Mouse (Mus musculus) kidney, adult 2 months (tissue): ENCODE measurements around the gene Ube2i. TPM values are rescaled to one million over a fixed set of nuclear protein-coding genes. Genes with fewer than 3 reads are reported as not detected.

ENCODE experiments used
- DNase-seq: peaks from one replicate; pipeline ENCODE4 v3.0.0; 2021
- H3K27ac ChIP-seq: fragments of 200-500 bp; 2 replicates; pipeline ENCODE4 v1.5.1; 2012; ENCODE audit warnings: low read depth, low read length, control low read depth, inconsistent platforms; ENCODE audit not compliant: insufficient read depth
- H3K27me3 ChIP-seq: fragments of 200-500 bp; replicated peaks from 2 replicates; pipeline ENCODE4 v1.6.1; 2012; ENCODE audit warnings: mild to moderate bottlenecking, moderate library complexity, low read length, inconsistent platforms; ENCODE audit not compliant: control insufficient read depth, insufficient read depth
- H3K36me3 ChIP-seq: fragments of 200-500 bp; 2 replicates; pipeline ENCODE4 v1.6.1; 2012; ENCODE audit warnings: mild to moderate bottlenecking, moderate library complexity, low read length, inconsistent platforms; ENCODE audit not compliant: control insufficient read depth, insufficient read depth
- H3K4me1 ChIP-seq: fragments of 200-500 bp; 2 replicates; pipeline ENCODE4 v1.6.1; 2011; ENCODE audit warnings: low read length; ENCODE audit not compliant: control insufficient read depth, insufficient read depth
- H3K4me3 ChIP-seq: fragments of 200-500 bp; 2 replicates; pipeline ENCODE4 v1.5.1; 2011; ENCODE audit warnings: mild to moderate bottlenecking, low read depth, low read length, control low read depth; ENCODE audit not compliant: insufficient read depth
- CTCF ChIP-seq: fragments of 200-500 bp; conservative IDR thresholded peaks from 2 replicates; pipeline ENCODE4 v1.5.1; 2011; ENCODE audit warnings: low read depth, mild to moderate bottlenecking, control low read depth, low read length, moderate library complexity, mixed read lengths; ENCODE audit not compliant: insufficient read depth, insufficient read length
- POLR2A ChIP-seq: fragments of 200-500 bp; IDR thresholded peaks from one replicate; pipeline ENCODE4 v1.6.1; 2011; ENCODE audit warnings: low read depth, low read length, control low read depth
- WGBS: fragments of 180-500 bp; shearing (Covaris S2); methylation state at CpG from one replicate; pipeline ENCODE4 v1.1.7; 2018; 5-methylcytosine and 5-hydroxymethylcytosine counted together
- polyA plus RNA-seq: library from polyadenylated mRNA; depleted of rRNA; stranded (reverse); fragments of >200 nt; gene quantifications from 2 replicates; pipeline ENCODE4 v1.2.3, GENCODE M21; 2012

Gene Ube2i
- polyA plus RNA-seq, 1 experiment, result 128 TPM

- Histone ChIP-seq H3K4me3 (no peak overlapping the region), H3K4me1 (no peaks in the 10 kb centered on the region), H3K36me3 (no peaks in the 10 kb centered on the region), H3K27ac (no peak overlapping the region), H3K27me3 (no peaks in the 10 kb centered on the region)
- DNase-seq, result no peak
- TF ChIP-seq CTCF (no peak), POLR2A (no peak)
- WGBS, result 16% methylated on average over 4 of the region's 4 CpGs
Measured at GRCm38 (mm10) chr17:25290411-25290810, 16.0 kb upstream of the Ube2i start.

DNA sequence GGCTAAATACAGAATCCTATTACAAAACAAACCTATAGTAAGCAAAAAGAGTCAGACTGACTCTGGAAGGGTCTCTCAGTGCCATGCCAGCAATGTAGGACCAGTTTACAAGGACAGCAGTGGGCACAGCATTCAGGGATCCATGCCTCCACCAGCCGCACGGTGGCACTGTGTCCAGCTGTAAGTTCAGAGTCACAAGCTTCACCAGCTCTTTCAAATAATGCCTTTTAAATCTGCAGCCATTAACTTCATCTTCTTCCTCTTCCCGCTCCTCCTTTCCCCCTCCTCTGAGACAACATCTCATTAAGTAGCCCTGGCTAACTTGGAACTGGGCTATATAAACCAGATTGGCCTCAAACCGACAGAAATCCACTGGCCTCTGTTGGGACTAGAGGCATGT lies 14.4 kb upstream of the Ube2i start:
- peak; percentile 53 for DNase-seq
- no peak overlapping the region for H3K27ac ChIP-seq
- H3K27me3 ChIP-seq, result no peaks in the 10 kb centered on the region
- no peaks in the 10 kb centered on the region for H3K36me3 ChIP-seq
- TF ChIP-seq CTCF, result peak; percentile 79
- no peak for TF ChIP-seq POLR2A
- 18% methylated on average over 4 of the region's 4 CpGs for WGBS
- H3K4me3 ChIP-seq, result no peak overlapping the region
- H3K4me1 ChIP-seq, result no peaks in the 10 kb centered on the region

GRCm38 (mm10) chr17:25285033-25285432 lies 10.6 kb upstream of the Ube2i start:
- 20% methylated on average over 3 of the region's 3 CpGs for WGBS
- Histone ChIP-seq H3K4me1 (no peaks in the 10 kb centered on the region), H3K4me3 (no peak overlapping the region), H3K27me3 (no peaks in the 10 kb centered on the region), H3K36me3 (no peaks in the 10 kb centered on the region), H3K27ac (no peak overlapping the region)
- DNase-seq, result peak; percentile 92
- TF ChIP-seq CTCF (peak; percentile 99), POLR2A (no peak)

- peak; percentile 89 for DNase-seq
- Histone ChIP-seq H3K36me3 (no peaks in the 10 kb centered on the region), H3K27me3 (no peaks in the 10 kb centered on the region), H3K4me1 (no peaks in the 10 kb centered on the region), H3K27ac (no peak overlapping the region), H3K4me3 (no peak overlapping the region)
- 29% methylated on average over 11 of the region's 11 CpGs for WGBS
- no peak for TF ChIP-seq CTCF
- no peak for TF ChIP-seq POLR2A
Measured at GRCm38 (mm10) chr17:25282133-25282532, 7.7 kb upstream of the Ube2i start.

DNA sequence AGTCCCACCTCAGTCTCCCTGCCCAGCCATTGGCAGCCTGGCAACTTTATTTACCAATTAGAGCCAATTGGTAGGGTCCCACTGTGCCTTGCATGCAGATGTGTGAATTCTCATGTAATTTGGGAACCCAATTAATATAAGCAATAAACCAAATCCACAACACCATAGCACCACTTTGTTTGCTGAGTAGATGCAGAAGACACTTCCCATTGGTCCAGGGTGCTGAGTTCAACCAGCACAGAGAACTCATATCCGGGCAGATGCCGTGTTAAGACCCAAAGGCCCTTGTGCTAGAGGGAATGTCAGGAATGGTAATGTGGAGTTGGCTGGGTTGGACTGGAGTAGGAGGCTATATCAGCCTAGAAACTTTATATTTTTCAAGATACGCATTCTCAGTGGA lies 1.4 kb upstream of the Ube2i start:
- Histone ChIP-seq H3K36me3 (no peaks in the 10 kb centered on the region), H3K27ac (no peak overlapping the region)
- TF ChIP-seq POLR2A, result no peak
- TF ChIP-seq CTCF, result no peak

DNA sequence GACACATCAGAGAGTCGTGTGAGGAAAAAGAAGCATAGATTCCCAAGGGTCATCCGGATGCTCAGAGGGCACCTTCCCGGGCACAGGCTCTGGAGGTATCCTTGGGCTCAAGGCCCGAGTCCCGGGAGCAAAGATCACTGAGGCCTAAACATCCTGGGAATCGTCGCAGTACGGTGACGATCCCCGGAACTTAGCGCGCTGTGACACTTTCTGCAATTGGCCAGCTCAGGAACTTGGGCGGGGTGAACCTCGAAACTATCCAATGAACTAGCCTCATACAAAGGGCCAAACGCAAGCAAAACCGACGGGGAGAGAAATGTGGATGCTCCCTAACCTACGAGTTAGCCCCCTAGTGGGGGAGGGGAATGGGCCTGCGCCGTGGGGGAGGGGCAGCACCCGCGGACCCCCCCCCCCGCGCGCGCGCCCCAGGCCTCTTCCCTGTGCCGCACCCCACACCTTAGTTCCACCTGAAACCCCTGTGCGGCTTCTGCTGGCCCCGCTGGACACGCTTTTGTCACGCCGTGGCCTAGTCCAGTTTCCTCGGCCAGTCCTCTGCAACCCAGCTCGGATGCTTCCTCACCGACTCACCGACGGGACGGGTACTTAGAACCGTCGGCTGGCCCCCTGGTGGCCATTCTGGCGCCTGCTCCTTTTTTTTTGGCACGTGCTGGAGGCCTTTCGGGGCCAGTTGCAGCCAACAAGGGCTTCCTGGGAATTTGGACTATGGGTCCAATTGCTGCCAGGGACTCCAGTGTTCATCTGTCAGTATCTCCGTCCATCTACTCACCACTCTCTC lies 518 bp downstream of the Ube2i start:
- no peaks in the 10 kb centered on the region for H3K27me3 ChIP-seq
- DNase-seq, result peak; percentile 100
- H3K27ac ChIP-seq, result peak overlapping the region; percentile 100
- WGBS, result under 1% methylated on average over 45 of the region's 45 CpGs
- H3K4me3 ChIP-seq, result peak overlapping the region; percentile 97
- H3K4me1 ChIP-seq, result peaks cover 19% of the 10 kb centered on the region
- no peaks in the 10 kb centered on the region; the same call in 1 of the 2 replicates for H3K36me3 ChIP-seq
- peak; percentile 63 for TF ChIP-seq CTCF
- no peak for TF ChIP-seq POLR2A

More for the DNA sequence above, 1.4 kb upstream of the Ube2i start:
- WGBS, result 98% methylated on average over 3 of the region's 3 CpGs
- Histone ChIP-seq H3K4me3 (no peak overlapping the region), H3K4me1 (peaks cover 11% of the 10 kb centered on the region; the same call in 1 of the 2 replicates), H3K27me3 (no peaks in the 10 kb centered on the region)
- no peak for DNase-seq

GRCm38 (mm10) chr17:25272951-25273705 lies 1.3 kb downstream of the Ube2i start:
- TF ChIP-seq POLR2A (no peak), CTCF (no peak)
- H3K27ac ChIP-seq, result peak overlapping the region; percentile 100
- H3K27me3 ChIP-seq, result no peaks in the 10 kb centered on the region
- no peaks in the 10 kb centered on the region; the same call in 1 of the 2 replicates for H3K36me3 ChIP-seq
- peak overlapping the region; percentile 97 for H3K4me3 ChIP-seq
- DNase-seq, result peak; percentile 57
- WGBS, result 1% methylated on average over 92 of the region's 92 CpGs
- peaks cover 19% of the 10 kb centered on the region for H3K4me1 ChIP-seq
